Mouse (Mus musculus) layer of hippocampus, adult 18-20 months (tissue): ENCODE results near the gene Ripk4. TPM values are rescaled to one million over a fixed set of nuclear protein-coding genes. Genes with fewer than 3 reads are reported as not detected.

Experiments
- DNase-seq, 2 experiments: peaks; one replicate each; pipeline ENCODE4 v3.0.0; 2022; ENCODE audit warnings: low spot score in 2 of 2
- total RNA-seq, 2 experiments: library from RNA; stranded (reverse); gene quantifications; 2 replicates each; pipeline ENCODE4 v1.2.3; 2021

Gene Ripk4
- total RNA-seq, 2 experiments from 2014 or later: 0.92 to 1.3 TPM

DNA sequence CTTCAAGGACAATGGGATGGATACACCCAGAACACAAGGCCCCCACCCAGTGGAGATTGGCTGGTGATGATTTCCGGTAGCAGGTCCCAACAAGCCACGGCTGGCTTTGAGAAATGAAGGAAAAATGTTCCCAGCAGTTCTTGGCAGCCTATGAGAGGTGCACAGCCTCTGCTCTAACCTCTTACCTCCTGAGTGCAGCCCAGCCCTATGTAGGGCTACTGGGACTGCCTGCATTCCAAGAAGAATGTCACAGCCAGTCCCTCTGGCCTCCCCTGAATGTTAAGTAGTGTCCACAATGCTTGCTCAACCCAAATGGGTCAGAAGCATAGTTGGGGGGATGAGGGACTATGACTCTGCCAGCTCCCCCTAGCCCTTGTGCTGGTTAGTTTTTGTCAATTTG lies 27.0 kb downstream of the Ripk4 start:
- peak in 1 of 2 experiments; percentile 21 for DNase-seq

DNA sequence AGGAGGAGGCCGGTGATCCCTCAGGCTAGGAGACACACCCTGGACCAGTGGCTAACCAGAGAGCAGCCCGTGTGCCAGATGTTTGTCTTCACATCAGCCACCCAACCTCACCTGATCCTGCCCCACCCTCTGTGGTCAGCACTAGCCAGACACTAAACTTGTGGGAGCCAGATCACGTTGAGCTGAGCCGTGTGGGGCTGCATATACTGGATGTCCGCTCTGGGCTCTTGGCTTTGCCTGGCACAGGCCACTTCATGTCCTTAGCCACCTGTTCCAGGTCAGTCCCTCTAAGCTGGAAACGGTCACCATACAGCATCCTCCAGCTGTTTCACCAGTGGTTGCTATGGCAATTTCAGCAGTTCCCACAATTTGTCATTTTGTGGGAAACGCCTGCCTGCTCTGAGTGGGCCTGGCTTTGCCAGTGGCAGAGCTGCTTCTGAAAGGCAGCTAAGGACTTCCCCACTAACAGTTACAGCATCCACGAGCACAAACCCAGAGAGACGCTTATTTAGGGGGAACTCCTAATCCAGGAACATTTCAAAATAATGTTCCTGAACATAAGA lies 28.7 kb downstream of the Ripk4 start:
- DNase-seq: no peak

DNA sequence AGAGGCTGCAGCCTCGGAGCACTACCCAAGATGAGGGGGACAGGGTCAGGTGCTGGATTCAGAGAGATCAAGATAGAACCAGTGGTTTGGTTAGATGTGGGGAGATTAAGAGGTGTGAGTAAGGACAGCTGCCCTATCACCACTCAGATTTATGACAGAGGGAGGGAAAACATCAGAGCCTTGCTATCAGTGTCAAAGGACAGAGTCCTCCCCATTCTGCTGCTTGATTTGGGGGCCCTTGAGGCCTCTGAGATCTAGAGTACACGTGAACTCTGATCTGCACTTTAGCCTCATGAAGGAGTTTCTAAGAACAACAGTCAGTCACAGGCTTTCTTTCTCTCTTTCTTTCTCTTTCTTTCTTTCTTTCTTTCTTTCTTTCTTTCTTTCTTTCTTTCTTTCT lies 30.0 kb downstream of the Ripk4 start:
- no peak for DNase-seq

DNA sequence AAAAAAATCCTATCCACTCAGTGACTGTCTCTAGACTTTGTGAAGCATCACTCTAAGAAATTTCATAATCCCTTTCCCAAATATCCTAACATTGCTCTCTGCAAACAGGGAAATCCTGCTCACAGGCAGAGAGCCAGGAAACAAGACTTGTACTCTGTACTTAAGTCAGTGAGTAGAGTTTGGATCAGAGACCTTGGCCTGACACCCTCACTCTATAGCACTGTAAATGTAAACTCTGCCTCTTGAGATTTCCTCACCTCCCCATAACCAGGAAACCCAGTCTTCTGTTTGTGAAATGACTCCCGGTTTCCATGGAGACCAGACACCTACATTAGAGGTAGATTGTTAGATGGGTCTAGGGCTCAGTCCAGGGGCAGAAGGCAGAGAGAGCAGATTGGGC lies 33.3 kb downstream of the Ripk4 start:
- no peak for DNase-seq

DNA sequence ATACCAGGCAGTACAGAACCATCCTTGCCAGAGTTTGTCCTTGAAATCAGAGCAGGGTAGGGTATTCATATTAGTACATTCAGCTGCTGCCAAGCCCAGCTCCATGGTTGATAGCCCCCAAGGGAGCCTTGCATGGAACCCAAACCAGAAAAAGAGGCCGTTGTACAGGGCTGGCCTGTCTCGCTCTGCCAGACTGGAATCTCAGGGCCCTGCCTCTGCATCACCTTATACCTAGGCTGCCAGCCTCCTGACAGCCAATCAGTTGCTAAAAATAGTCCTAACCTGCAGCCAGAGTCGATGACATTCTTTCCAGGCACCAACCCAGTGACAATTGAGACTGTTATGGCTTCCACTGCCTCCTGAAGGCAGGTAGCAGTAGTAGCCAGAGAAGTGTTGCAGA lies 37.2 kb downstream of the Ripk4 start:
- no peak for DNase-seq

DNA sequence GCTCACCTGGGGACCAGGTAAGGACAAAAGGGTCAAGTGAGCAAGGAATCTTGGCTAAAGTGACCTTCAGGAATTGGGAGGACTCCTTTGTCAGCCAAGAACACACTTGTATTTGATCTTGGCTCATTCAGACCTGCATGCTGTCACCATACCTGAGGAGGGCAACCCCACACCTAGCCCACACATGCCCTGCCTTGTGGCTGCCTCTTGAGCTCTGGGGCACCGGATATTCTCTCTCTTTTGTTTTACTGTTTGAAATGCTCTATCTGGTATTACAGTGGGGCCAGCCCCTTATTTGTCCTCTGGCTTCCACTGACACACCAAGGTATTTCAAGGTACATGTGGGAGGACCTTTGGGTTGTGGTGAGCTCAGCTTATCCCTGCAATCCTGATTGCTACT lies 43.5 kb downstream of the Ripk4 start:
- DNase-seq: no peak

DNA sequence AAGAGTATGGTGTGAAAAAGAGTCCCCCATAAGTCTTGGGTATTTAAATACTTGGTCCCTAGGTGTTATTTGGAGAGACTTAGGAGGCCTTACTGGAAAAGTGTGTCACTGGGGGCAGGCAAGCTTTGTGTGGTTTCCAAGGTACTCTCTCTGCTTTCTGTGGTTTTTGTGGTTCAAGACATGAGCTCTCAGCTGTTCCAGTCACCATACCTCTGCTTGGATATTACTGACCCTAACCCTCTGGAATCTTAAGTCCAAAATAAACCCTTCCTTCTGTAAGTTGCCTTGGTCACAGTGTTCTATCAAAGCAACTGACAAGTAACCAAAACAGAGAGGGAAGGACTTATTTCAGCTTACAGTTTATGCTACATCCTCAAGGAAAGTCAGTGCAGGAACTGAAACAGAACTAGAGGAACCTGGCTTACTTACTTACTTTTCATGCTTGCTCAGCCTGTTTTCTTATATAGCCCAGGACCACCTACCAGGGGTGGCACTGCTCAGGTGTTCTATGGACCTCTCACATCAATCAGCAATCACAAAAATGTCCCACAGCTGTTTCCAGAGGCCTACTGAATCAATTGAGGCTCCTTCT lies 44.1 kb downstream of the Ripk4 start:
- no peak for DNase-seq

DNA sequence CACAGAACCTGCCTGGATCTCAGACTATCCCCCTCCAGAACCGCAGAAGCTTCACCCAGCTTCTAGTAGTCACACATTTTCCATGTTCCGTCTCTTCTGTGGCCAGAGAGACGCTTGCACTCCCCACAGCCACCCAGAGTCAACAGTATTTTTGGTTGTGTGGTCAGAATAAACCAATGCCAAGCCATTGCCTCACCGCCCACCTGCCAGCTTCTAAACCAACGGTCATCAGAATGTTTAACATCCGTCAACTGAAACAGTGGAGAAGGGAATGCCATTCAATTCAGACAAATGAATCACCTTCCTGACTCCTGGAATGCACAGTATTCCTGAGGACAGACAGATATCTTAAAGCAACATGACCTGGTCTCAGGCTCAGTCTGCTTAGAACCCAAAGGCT lies 47.0 kb downstream of the Ripk4 start:
- DNase-seq: no peak

DNA sequence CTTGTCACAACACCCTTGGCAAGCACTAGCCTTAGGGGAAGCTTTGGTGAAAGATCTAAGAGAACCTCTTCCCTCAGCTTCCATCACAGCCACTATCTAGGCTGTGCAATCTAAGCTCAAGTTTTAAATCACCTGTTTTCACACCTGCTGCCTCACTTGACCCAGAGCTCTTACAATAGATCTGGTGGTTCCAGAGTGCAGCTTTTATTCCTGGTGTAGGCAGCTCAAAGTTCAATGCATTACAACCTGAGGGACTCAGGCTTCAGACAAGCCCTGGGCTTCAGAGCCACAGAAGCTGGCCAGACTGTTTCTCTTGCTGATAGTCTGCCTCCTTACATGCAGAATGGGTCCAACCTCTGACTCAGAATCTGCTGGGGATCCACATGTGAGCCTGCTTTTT lies 51.5 kb downstream of the Ripk4 start:
- no peak for DNase-seq

DNA sequence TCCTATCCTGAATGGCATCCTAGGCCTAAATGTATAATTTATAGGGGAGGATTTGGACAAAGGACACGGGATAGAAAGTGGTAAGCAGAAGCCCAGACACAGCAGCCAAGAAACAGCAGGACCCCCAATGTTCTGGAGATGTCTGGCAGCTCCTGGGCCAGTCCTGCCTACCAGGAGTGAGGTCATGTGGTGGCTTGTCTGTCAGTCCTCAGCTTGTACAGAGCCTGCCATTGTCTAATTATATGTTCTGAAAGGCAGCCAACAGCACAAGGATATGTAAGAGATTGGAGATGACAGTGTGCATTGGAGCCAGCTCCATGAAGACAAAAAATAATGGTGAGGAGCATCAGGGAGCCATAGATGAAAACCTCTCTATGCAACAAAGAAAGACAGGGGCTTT lies 61.7 kb downstream of the Ripk4 start:
- peak in 1 of 2 experiments; percentile 15 for DNase-seq

DNA sequence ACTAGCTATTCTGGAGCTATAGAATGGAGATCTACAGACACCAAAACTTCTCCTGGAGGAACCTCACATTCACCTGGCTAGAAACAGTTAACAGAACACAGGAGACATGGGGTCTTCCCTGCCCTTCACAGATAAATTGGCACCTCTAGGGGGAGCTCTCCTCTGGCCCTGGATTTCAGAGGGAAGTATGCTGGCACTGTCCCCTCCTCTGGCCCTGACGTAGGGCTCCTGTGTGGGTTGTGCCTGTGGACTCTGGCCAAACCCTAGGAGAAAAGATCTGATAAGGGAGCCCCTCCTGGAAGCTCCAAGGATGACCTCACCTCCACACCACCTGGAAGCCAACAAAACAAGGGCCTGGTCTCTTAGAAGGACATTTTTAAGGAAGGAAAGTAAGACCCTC lies 65.8 kb downstream of the Ripk4 start:
- DNase-seq: peak in 1 of 2 experiments; percentile 16

DNA sequence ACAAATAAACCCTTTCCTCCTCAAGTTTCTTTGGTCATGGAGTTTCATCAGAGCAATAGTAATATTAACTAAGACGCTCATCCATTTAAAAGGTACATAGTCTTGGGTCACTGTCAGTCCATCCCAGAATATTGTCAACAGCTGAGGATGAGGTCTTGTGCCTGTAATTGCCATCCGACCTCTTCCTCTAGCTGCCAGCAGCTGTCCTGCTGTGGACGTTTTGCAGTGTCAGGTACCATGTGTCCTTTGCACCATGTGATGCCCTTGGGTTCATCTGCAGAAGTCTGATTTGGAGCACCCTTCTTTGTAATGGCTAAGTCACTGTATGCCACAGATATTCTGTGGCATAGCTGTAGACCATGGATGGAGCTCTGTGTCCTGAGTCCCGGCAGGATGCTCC lies 67.9 kb downstream of the Ripk4 start:
- DNase-seq: no peak

Other genes with a start within 250 kb of the Ripk4 start
- gene Fam3b, start 249.0 kb downstream of the Ripk4 start, total RNA-seq: not detected
- gene Tmprss2, start 152.6 kb downstream of the Ripk4 start, total RNA-seq: not detected
- gene Prdm15, start 88.1 kb upstream of the Ripk4 start, total RNA-seq: 10 to 100 TPM; 23.4 to 24.5 TPM
- gene C2cd2, start 198.8 kb upstream of the Ripk4 start, total RNA-seq: 10 to 100 TPM; 12.0 to 18.5 TPM
- gene Zbtb21, start 198.8 kb upstream of the Ripk4 start, total RNA-seq: 10 to 100 TPM; 26.7 to 27.8 TPM
- 10 to 100 TPM; 25.0 to 26.3 TPM for gene B230307C23Rik, start 233.5 kb upstream of the Ripk4 start, total RNA-seq